Mouse (Mus musculus) ES-E14 (cell line): Measurements from ENCODE around the gene Drp2. TPM values are rescaled to one million over a fixed set of nuclear protein-coding genes. Genes with fewer than 3 reads are reported as not detected.

ENCODE experiments used
- DNase-seq: peaks from one replicate; pipeline ENCODE4 v3.0.0-alpha.2; 2013; ENCODE audit warnings: low read depth, low spot score
- H3K27ac ChIP-seq: 2 replicates; pipeline ENCODE4 v1.5.1; 2012; ENCODE audit warnings: low read depth, mild to moderate bottlenecking, low read length, moderate library complexity, mixed read lengths; ENCODE audit not compliant: poor library complexity, insufficient read depth, severe bottlenecking
- H3K36me3 ChIP-seq: 2 replicates; pipeline ENCODE4 v1.6.1; 2012; ENCODE audit warnings: mild to moderate bottlenecking, low read length, moderate library complexity, mixed read lengths; ENCODE audit not compliant: control insufficient read depth, poor library complexity, insufficient read depth, severe bottlenecking
- H3K4me1 ChIP-seq, 2 experiments: fragments of 150-350 bp in 1 of 2; sonication (generic) in 1 of 2; 2 replicates each; pipeline ENCODE4 v1.6.1; 2012; ENCODE audit warnings: low read length in 2 of 2, mild to moderate bottlenecking in 1 of 2, mixed read lengths in 1 of 2; ENCODE audit not compliant: control insufficient read depth in 2 of 2, insufficient read depth in 2 of 2, poor library complexity in 1 of 2
- H3K4me3 ChIP-seq, 2 experiments: fragments of 150-350 bp in 1 of 2; sonication (generic) in 1 of 2; 2 replicates each; pipeline ENCODE4 v1.5.1; 2012; ENCODE audit warnings: low read length in 2 of 2, low read depth in 1 of 2, mild to moderate bottlenecking in 1 of 2, mixed read lengths in 1 of 2; ENCODE audit not compliant: insufficient read depth in 1 of 2, poor library complexity in 1 of 2, severe bottlenecking in 1 of 2
- H3K9ac ChIP-seq: 2 replicates; pipeline ENCODE4 v1.6.1; 2012; ENCODE audit warnings: low read depth, mild to moderate bottlenecking, low read length, mixed read lengths; ENCODE audit not compliant: poor library complexity, insufficient read depth, severe bottlenecking
- H3K9me3 ChIP-seq: fragments of 150-350 bp; sonication (generic); 2 replicates; pipeline ENCODE4 v1.6.1; 2012; ENCODE audit warnings: low read depth, mild to moderate bottlenecking, low read length; ENCODE audit not compliant: control insufficient read depth, insufficient read depth
- CHD2 ChIP-seq: IDR thresholded peaks from 2 replicates; pipeline ENCODE4 v1.6.1; 2014; ENCODE audit warnings: mild to moderate bottlenecking, low read depth, low read length, inconsistent platforms
- HCFC1 ChIP-seq: IDR thresholded peaks from 2 replicates; pipeline ENCODE4 v1.6.1; 2012; ENCODE audit warnings: low read length, inconsistent platforms, borderline replicate concordance; ENCODE audit not compliant: insufficient read depth
- MAFK ChIP-seq: IDR thresholded peaks from 2 replicates; pipeline ENCODE4 v1.6.1; 2014; ENCODE audit warnings: mild to moderate bottlenecking, low read depth, low read length, inconsistent platforms; ENCODE audit not compliant: insufficient read depth
- ZC3H11A ChIP-seq: IDR thresholded peaks from 2 replicates; pipeline ENCODE4 v1.6.1; 2012; ENCODE audit warnings: low read depth, mild to moderate bottlenecking, inconsistent platforms, low read length, borderline replicate concordance
- ZNF384 ChIP-seq: IDR thresholded peaks from 2 replicates; pipeline ENCODE4 v1.6.1; 2012; ENCODE audit warnings: low read depth, low read length, inconsistent platforms
- in situ Hi-C, 2 experiments: fragments of 600-800 bp; cut with MboI; formaldehyde crosslinking; loops; one replicate each; pipeline ENCODE4 v1.15.1; 2025; ENCODE audit warnings: low sequenced_read_pairs in 2 of 2, inconsistent platforms in 1 of 2; ENCODE audit not compliant: unreplicated experiment in 2 of 2
- total RNA-seq: library from RNA; depleted of rRNA; stranded (reverse); fragments of 300-350 nt; gene quantifications from 2 replicates; pipeline ENCODE4 v1.2.3, GENCODE M21; 2012; rRNA removed

The Drp2 gene
- 1.2 and 1.4 TPM in 2 replicates for total RNA-seq

DNA sequence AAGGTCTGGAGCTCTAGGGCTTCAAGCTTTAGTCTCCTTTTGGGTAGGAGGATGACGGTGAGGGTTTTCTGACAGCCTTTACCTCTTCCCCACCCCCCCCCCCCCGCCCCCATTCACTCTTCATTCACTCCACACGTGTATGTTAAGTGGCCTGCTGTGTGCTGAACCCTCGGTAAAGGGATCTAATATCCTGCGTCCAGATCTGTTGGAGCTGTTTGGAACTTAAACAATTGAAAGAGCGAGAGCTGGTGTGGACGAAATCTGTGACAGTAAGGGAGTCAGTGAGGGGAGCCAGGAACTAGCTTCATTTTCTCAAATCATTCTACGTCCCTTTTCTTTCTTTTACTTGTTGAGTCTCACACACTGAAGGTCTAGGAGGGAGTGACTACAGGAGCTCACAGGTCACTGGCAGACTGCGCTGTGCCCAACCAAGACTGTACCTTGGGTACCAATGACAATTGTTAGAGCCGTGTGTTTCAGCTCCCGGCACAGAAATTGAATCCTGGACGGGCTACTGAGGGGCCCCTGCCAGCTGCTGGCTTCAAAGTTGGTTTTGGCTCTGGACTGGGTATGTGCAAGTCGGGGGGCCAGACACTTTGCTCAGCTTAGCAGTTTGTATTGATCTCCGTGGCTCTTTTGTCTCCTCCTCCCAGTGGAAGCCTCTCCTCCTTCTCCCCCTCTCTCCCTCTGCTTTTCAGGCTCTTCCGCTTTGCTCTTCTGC is at the start of gene Drp2:
Gene Drp2, plus strand, starts transcription at position 689 of the 721 bp plus-strand sequence.
- TF ChIP-seq MAFK (no peak), ZC3H11A (no peak), ZNF384 (no peak), HCFC1 (no peak), CHD2 (no peak)
- DNase-seq, result no peak
- Histone ChIP-seq H3K4me1 (no peaks in the 10 kb centered on the region), H3K27ac (no peak within 1 kb of the TSS), H3K9me3 (no peaks in the 10 kb centered on the region), H3K36me3 (no peaks in the 10 kb centered on the region), H3K9ac (no peak within 1 kb of the TSS), H3K4me3 (peak within 1 kb of the TSS in 1 of 2 experiments; percentile 8; a peak in 1 of 4 replicates)
- in situ Hi-C loops, result no loop called here

DNA sequence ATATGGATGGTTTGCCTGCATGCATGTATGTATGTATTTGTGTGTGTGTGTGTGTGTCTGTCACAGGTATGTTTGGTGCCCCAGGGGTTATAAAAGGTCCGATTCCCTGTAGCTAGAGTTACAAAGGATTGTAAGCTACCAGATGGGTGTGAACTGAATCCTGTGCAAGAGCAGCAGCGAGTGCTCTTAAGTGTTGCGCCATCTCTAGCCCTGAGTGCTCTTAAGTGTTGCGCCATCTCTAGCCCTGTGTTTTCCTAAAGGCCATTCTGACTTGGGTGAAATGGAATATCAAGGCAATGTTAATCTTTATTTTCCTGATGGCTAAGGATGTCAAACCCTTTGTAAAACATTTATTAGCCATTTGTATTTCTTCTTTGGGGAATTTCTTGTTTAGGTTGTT is 45.0 kb upstream of the Drp2 start:
- DNase-seq, result no peak

DNA sequence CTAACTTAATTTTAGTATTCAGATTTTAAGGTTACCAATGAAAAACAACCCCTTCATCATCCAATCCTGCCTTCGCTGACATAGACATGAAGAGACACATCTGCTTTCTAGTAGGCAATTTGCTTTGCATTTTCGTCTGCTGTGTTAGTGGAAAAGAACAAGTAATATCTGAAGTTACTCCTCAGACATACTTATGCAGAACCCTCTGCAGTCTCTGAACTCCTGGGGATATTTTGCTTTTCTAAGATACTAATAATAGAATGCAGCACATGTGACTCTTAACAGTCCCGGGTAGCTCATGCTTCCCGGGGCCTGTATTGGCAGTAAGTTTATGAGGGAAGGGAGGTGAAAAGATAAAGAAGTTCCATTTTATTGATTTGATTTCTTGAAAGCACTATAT is 42.2 kb upstream of the Drp2 start:
- H3K4me3 ChIP-seq, result no peak overlapping the region
- H3K4me1 ChIP-seq, result no peaks in the 10 kb centered on the region
- no peaks in the 10 kb centered on the region; the same call in 1 of the 2 replicates for H3K36me3 ChIP-seq
- H3K27ac ChIP-seq, result no peak overlapping the region
- in situ Hi-C loops, result no loop called here
- no peak for DNase-seq
- H3K9ac ChIP-seq, result no peak overlapping the region
- no peak for TF ChIP-seq HCFC1
- TF ChIP-seq MAFK, result no peak
- no peak for TF ChIP-seq ZNF384
- TF ChIP-seq ZC3H11A, result no peak
- no peak for TF ChIP-seq CHD2
- no peaks in the 10 kb centered on the region for H3K9me3 ChIP-seq

More for the DNA sequence above, 45.0 kb upstream of the Drp2 start:
- Histone ChIP-seq H3K36me3 (no peaks in the 10 kb centered on the region; the same call in 1 of the 2 replicates), H3K27ac (no peak overlapping the region), H3K9me3 (no peaks in the 10 kb centered on the region), H3K4me3 (no peak overlapping the region), H3K4me1 (no peaks in the 10 kb centered on the region), H3K9ac (no peak overlapping the region)
- in situ Hi-C loops, result no loop called here
- TF ChIP-seq MAFK (no peak), ZC3H11A (no peak), HCFC1 (no peak), CHD2 (no peak), ZNF384 (no peak)

GRCm38 (mm10) chrX:134365421-134365820 is 38.9 kb upstream of the Drp2 start:
- H3K9ac ChIP-seq, result no peak overlapping the region
- H3K9me3 ChIP-seq, result no peaks in the 10 kb centered on the region
- TF ChIP-seq ZNF384 (no peak), HCFC1 (no peak), MAFK (no peak), ZC3H11A (no peak), CHD2 (no peak)
- no peaks in the 10 kb centered on the region for H3K4me1 ChIP-seq
- in situ Hi-C loops, result no loop called here
- no peak for DNase-seq
- H3K4me3 ChIP-seq, result no peak overlapping the region
- H3K27ac ChIP-seq, result no peak overlapping the region
- H3K36me3 ChIP-seq, result no peaks in the 10 kb centered on the region; the same call in 1 of the 2 replicates
